Mouse (Mus musculus) MEL-GATA-1-ER (cell line): ENCODE results near the gene A630001G21Rik.
"Not testable (repeated sequence)": the region's sequence is repeated elsewhere in the genome, so short reads cannot be mapped to it uniquely, and the experiment has no call there.

ENCODE experiments used
- DNase-seq: peaks from one replicate; pipeline ENCODE4 v3.0.0-alpha.2; 2012; ENCODE audit warnings: low read depth; ENCODE audit errors: extremely low read depth

A630001G21Rik gene

GRCm38 (mm10) chr1:85778436-85778835 is at the start of gene A630001G21Rik:
Gene A630001G21Rik, minus strand, starts transcription at chr1:85778643.
- DNase-seq: no peak

GRCm38 (mm10) chr1:85827166-85827565 is 48.7 kb upstream of the A630001G21Rik start:
- DNase-seq: no peak

GRCm38 (mm10) chr1:85824905-85825304 is 46.5 kb upstream of the A630001G21Rik start:
- no peak for DNase-seq

- DNase-seq: no peak
These were observed 43.8 kb upstream of the A630001G21Rik start for GRCm38 (mm10) chr1:85822239-85822638.

- no peak for DNase-seq
These were observed 41.3 kb upstream of the A630001G21Rik start for GRCm38 (mm10) chr1:85819695-85820094.

- no peak for DNase-seq
These were observed 39.7 kb upstream of the A630001G21Rik start for GRCm38 (mm10) chr1:85818121-85818520.

GRCm38 (mm10) chr1:85814213-85814612 is 35.8 kb upstream of the A630001G21Rik start:
- DNase-seq: not testable (repeated sequence)

- DNase-seq: no peak
These were observed 32.3 kb upstream of the A630001G21Rik start for GRCm38 (mm10) chr1:85810787-85811186.

- DNase-seq: no peak
These were observed 31.9 kb upstream of the A630001G21Rik start for GRCm38 (mm10) chr1:85810343-85810742.

- DNase-seq: no peak
These were observed 30.8 kb upstream of the A630001G21Rik start for GRCm38 (mm10) chr1:85809256-85809655.

- DNase-seq: no peak
These were observed 26.1 kb upstream of the A630001G21Rik start for GRCm38 (mm10) chr1:85804551-85804950.

GRCm38 (mm10) chr1:85802517-85802916 is 24.1 kb upstream of the A630001G21Rik start:
- DNase-seq: no peak

- DNase-seq: no peak
These were observed 21.3 kb upstream of the A630001G21Rik start for GRCm38 (mm10) chr1:85799776-85800175.

- DNase-seq: no peak
These were observed 16.8 kb upstream of the A630001G21Rik start for GRCm38 (mm10) chr1:85795196-85795595.

- peak; percentile 43 for DNase-seq
These were observed 15.8 kb upstream of the A630001G21Rik start for GRCm38 (mm10) chr1:85794106-85794771.

GRCm38 (mm10) chr1:85793208-85794105 is 15.0 kb upstream of the A630001G21Rik start, which contains the start of gene Cab39:
Gene Cab39, plus strand, starts transcription at chr1:85793441.
- DNase-seq: peak; percentile 76

- DNase-seq: no peak
These were observed 13.0 kb upstream of the A630001G21Rik start for GRCm38 (mm10) chr1:85791476-85791875.

GRCm38 (mm10) chr1:85790565-85790964 is 12.1 kb upstream of the A630001G21Rik start:
- DNase-seq: no peak

- peak; percentile 41 for DNase-seq
These were observed 1.2 kb upstream of the A630001G21Rik start for GRCm38 (mm10) chr1:85779428-85780180.

- no peak for DNase-seq
These were observed 569 bp upstream of the A630001G21Rik start for GRCm38 (mm10) chr1:85779012-85779411.

- DNase-seq: no peak
These were observed 2.3 kb downstream of the A630001G21Rik start for GRCm38 (mm10) chr1:85776154-85776553.

- no peak for DNase-seq
These were observed 3.3 kb downstream of the A630001G21Rik start for GRCm38 (mm10) chr1:85775136-85775535.
